Mouse (Mus musculus): ENCODE measurements around the gene Copg2. TPM values are rescaled to one million over a fixed set of nuclear protein-coding genes. Genes with fewer than 3 reads are reported as not detected.

The Copg2 gene
- polyA plus RNA-seq, 1 experiment from 2014 or later = 6.6 TPM

- H3K4me2 ChIP-seq (ENCODE audit: low read depth, low read length) = no peak overlapping the region
- 0 out of 2 replicates have a peak, but pooled peaks cover 3% of the 10 kb centered on the region for H3K4me1 ChIP-seq (ENCODE audit: insufficient read depth)
- no peak overlapping the region for H3K4me3 ChIP-seq (ENCODE audit: low read depth, low read length)
- H3K27me3 ChIP-seq (ENCODE audit: insufficient read depth, low read length) = peaks cover 44% of the 10 kb centered on the region
- peaks cover 4% of the 10 kb centered on the region for H3K9me3 ChIP-seq (ENCODE audit: low read length)
- ATAC-seq = no peak
- TF ChIP-seq EP300 (IDR thresholded peaks at IDR 0.05; ENCODE audit: low read depth) = no peak
- TF ChIP-seq CTCF (IDR thresholded peaks at IDR 0.05; ENCODE audit: low read depth) = no peak
- H3K9ac ChIP-seq (replicated peaks) = no peak overlapping the region
- H3K27ac ChIP-seq (ENCODE audit: low read depth) = no peak overlapping the region
- no peaks in the 10 kb centered on the region for H3K36me3 ChIP-seq (replicated peaks; ENCODE audit: insufficient read depth, low read length)
- DNase-seq = no peak
- 54% methylated on average over 18 of the region's 18 CpGs for WGBS (ENCODE audit: insufficient replicate concordance)
These were observed 163.9 kb downstream of the Copg2 start for GRCm38 (mm10) chr6:30732571-30733130.

- Histone ChIP-seq H3K4me2 (ENCODE audit: low read depth, low read length) (no peak overlapping the region), H3K4me1 (ENCODE audit: insufficient read depth) (0 out of 2 replicates have a peak, but pooled peaks cover 2% of the 10 kb centered on the region), H3K4me3 (ENCODE audit: low read depth, low read length) (no peak overlapping the region), H3K36me3 (replicated peaks; ENCODE audit: insufficient read depth, low read length) (no peaks in the 10 kb centered on the region), H3K9ac (replicated peaks) (no peak overlapping the region), H3K27ac (ENCODE audit: low read depth) (no peak overlapping the region), H3K9me3 (ENCODE audit: low read length) (no peaks in the 10 kb centered on the region), H3K27me3 (ENCODE audit: insufficient read depth, low read length) (peaks cover 24% of the 10 kb centered on the region)
- TF ChIP-seq EP300 (IDR thresholded peaks at IDR 0.05; ENCODE audit: low read depth) = no peak
- TF ChIP-seq CTCF (IDR thresholded peaks at IDR 0.05; ENCODE audit: low read depth) = no peak
- WGBS (ENCODE audit: insufficient replicate concordance) = 59% methylated on average over 12 of the region's 12 CpGs
- no peak for DNase-seq
- ATAC-seq = no peak
These were observed 166.2 kb downstream of the Copg2 start for GRCm38 (mm10) chr6:30730301-30730971.

GRCm38 (mm10) chr6:30723331-30723730 is 173.3 kb downstream of the Copg2 start, which contains the start of gene Mest:
Mest (plus strand) TSS chr6:30723547.
- no peak within 1 kb of the TSS; the same call in 1 of the 2 replicates for H3K27ac ChIP-seq (ENCODE audit: low read depth)
- H3K27me3 ChIP-seq (ENCODE audit: insufficient read depth, low read length) = no peaks in the 10 kb centered on the region
- H3K9me3 ChIP-seq (ENCODE audit: low read length) = no peaks in the 10 kb centered on the region
- H3K4me2 ChIP-seq (ENCODE audit: low read depth, low read length) = no peak within 1 kb of the TSS
- 60% methylated on average over 7 of the region's 7 CpGs for WGBS (ENCODE audit: insufficient replicate concordance)
- TF ChIP-seq CTCF (IDR thresholded peaks at IDR 0.05; ENCODE audit: low read depth) (no peak), EP300 (IDR thresholded peaks at IDR 0.05; ENCODE audit: low read depth) (no peak)
- ATAC-seq (no peak), DNase-seq (no peak)
- no peak within 1 kb of the TSS for H3K4me3 ChIP-seq (ENCODE audit: low read depth, low read length)
- no peaks in the 10 kb centered on the region for H3K36me3 ChIP-seq (replicated peaks; ENCODE audit: insufficient read depth, low read length)
- no peaks in the 10 kb centered on the region for H3K4me1 ChIP-seq (ENCODE audit: insufficient read depth)
- H3K9ac ChIP-seq (replicated peaks) = no peak within 1 kb of the TSS

- Histone ChIP-seq H3K36me3 (replicated peaks; ENCODE audit: insufficient read depth, low read length) (no peaks in the 10 kb centered on the region), H3K9ac (replicated peaks) (no peak overlapping the region), H3K4me1 (ENCODE audit: insufficient read depth) (no peaks in the 10 kb centered on the region), H3K27me3 (ENCODE audit: insufficient read depth, low read length) (no peaks in the 10 kb centered on the region), H3K9me3 (ENCODE audit: low read length) (no peaks in the 10 kb centered on the region), H3K4me3 (ENCODE audit: low read depth, low read length) (no peak overlapping the region), H3K27ac (ENCODE audit: low read depth) (no peak overlapping the region), H3K4me2 (ENCODE audit: low read depth, low read length) (no peak overlapping the region)
- ATAC-seq (no peak), DNase-seq (no peak)
- 71% methylated on average over 4 of the region's 4 CpGs for WGBS (ENCODE audit: insufficient replicate concordance)
- TF ChIP-seq EP300 (IDR thresholded peaks at IDR 0.05; ENCODE audit: low read depth) (no peak), CTCF (IDR thresholded peaks at IDR 0.05; ENCODE audit: low read depth) (no peak)
These were observed 174.0 kb downstream of the Copg2 start for GRCm38 (mm10) chr6:30722385-30723164.

GRCm38 (mm10) chr6:30716796-30717195 is 179.8 kb downstream of the Copg2 start:
- Histone ChIP-seq H3K9ac (replicated peaks) (no peak overlapping the region), H3K4me1 (ENCODE audit: insufficient read depth) (no peaks in the 10 kb centered on the region), H3K4me2 (ENCODE audit: low read depth, low read length) (no peak overlapping the region), H3K4me3 (ENCODE audit: low read depth, low read length) (no peak overlapping the region), H3K27ac (ENCODE audit: low read depth) (no peak overlapping the region), H3K36me3 (replicated peaks; ENCODE audit: insufficient read depth, low read length) (no peaks in the 10 kb centered on the region), H3K27me3 (ENCODE audit: insufficient read depth, low read length) (no peaks in the 10 kb centered on the region), H3K9me3 (ENCODE audit: low read length) (no peaks in the 10 kb centered on the region)
- ATAC-seq (no peak), DNase-seq (no peak)
- TF ChIP-seq EP300 (IDR thresholded peaks at IDR 0.05; ENCODE audit: low read depth) (no peak), CTCF (IDR thresholded peaks at IDR 0.05; ENCODE audit: low read depth) (no peak)
- 88% methylated on average over 7 of the region's 7 CpGs for WGBS (ENCODE audit: insufficient replicate concordance)

GRCm38 (mm10) chr6:30714891-30715471 is 181.6 kb downstream of the Copg2 start:
- H3K36me3 ChIP-seq (replicated peaks; ENCODE audit: insufficient read depth, low read length) = no peaks in the 10 kb centered on the region
- no peaks in the 10 kb centered on the region for H3K4me1 ChIP-seq (ENCODE audit: insufficient read depth)
- TF ChIP-seq EP300 (IDR thresholded peaks at IDR 0.05; ENCODE audit: low read depth) = no peak
- no peak for TF ChIP-seq CTCF (IDR thresholded peaks at IDR 0.05; ENCODE audit: low read depth)
- DNase-seq (no peak), ATAC-seq (no peak)
- H3K9me3 ChIP-seq (ENCODE audit: low read length) = no peaks in the 10 kb centered on the region
- 81% methylated on average over 5 of the region's 5 CpGs for whole genome bisulfite sequencing (ENCODE audit: insufficient replicate concordance)
- H3K4me3 ChIP-seq (ENCODE audit: low read depth, low read length) = no peak overlapping the region
- no peak overlapping the region for H3K27ac ChIP-seq (ENCODE audit: low read depth)
- no peak overlapping the region for H3K4me2 ChIP-seq (ENCODE audit: low read depth, low read length)
- no peaks in the 10 kb centered on the region for H3K27me3 ChIP-seq (ENCODE audit: insufficient read depth, low read length)
- H3K9ac ChIP-seq (replicated peaks) = no peak overlapping the region
